Mouse (Mus musculus): ENCODE data around the gene C330021F23Rik. TPM values are rescaled to one million over a fixed set of nuclear protein-coding genes. Genes with fewer than 3 reads are reported as not detected.

Gene C330021F23Rik
- polyA plus RNA-seq, 1 experiment from 2014 or later: 4.0 TPM

DNA sequence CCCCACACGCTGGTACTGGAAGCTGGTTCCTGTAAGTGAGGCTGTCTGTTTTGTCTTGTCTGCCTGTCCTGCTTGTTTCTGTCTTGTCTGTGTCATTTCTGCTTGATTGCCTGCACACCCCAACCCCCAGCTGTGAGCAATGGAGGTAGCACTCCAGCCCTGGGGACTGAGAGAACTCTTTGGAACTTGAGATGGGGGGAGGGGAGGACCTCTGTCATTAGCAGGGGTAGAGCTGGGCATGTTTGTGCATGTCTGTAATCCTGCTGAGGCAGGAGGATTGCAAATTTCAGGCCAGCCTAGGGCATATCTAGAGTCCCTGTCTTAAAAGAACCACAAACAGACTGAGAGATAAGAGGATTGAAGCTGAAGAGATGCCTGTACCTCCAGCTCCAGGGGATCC, 31.4 kb downstream of the C330021F23Rik start:
- DNase-seq (ENCODE audit: low spot score): no peak
- Histone ChIP-seq H3K4me3 (no peak overlapping the region), H3K4me1 (no peaks in the 10 kb centered on the region), H3K36me3 (peaks cover 13% of the 10 kb centered on the region; the same call in 1 of the 2 replicates), H3K9me3 (replicated peaks) (no peaks in the 10 kb centered on the region), H3K27ac (no peak overlapping the region), H3K27me3 (ENCODE audit: low read depth, poor library complexity, severe bottlenecking) (no peaks in the 10 kb centered on the region)
- WGBS: 74% methylated on average over 1 of the region's 1 CpGs

DNA sequence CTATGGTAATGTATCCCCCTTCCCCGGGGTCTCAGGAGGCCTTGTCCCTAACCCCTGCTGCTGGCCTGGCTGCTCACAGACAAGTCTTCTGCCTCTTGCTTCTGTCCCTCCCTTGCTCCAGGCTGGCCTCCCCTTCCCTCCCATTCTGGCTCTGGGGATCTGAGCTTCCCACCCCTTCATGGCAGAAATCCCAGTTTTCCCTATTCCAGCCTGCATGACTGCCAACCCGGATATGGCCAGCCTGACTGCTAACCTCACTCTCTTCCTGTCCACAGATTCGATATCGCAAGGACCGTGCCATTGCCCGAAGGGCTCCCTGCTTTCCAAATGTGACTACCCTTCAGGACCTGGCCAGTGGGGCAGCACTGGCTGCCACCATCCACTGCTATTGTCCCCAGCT, 32.6 kb downstream of the C330021F23Rik start:
- Histone ChIP-seq H3K9me3 (replicated peaks) (no peaks in the 10 kb centered on the region), H3K27me3 (ENCODE audit: low read depth, poor library complexity, severe bottlenecking) (no peaks in the 10 kb centered on the region), H3K27ac (no peak overlapping the region), H3K4me1 (no peaks in the 10 kb centered on the region), H3K4me3 (no peak overlapping the region), H3K36me3 (peaks cover 21% of the 10 kb centered on the region)
- 84% methylated on average over 6 of the region's 6 CpGs for WGBS
- DNase-seq (ENCODE audit: low spot score): no peak

DNA sequence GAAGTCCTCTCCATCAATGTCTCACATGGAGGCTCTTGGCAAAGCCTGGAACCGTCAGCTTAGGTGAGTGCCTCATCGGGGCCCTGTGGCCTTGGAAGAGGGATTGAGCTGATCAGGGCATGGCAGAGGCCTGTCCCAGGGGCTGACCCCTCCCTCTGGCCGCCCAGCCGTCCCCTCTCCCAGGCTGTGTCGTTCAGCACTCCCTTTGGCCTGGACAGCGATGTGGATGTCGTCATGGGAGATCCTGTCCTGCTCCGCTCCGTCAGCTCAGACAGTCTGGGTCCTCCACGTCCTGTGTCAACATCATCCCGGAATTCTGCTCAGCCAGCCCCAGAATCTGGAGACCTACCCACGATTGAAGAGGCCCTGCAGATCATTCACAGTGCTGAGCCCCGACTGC, 35.6 kb downstream of the C330021F23Rik start:
- no peak overlapping the region for H3K27ac ChIP-seq
- no peak for DNase-seq (ENCODE audit: low spot score)
- no peaks in the 10 kb centered on the region for H3K4me1 ChIP-seq
- no peak overlapping the region for H3K4me3 ChIP-seq
- WGBS: 81% methylated on average over 13 of the region's 13 CpGs
- peaks cover 43% of the 10 kb centered on the region for H3K36me3 ChIP-seq
- no peaks in the 10 kb centered on the region for H3K27me3 ChIP-seq (ENCODE audit: low read depth, poor library complexity, severe bottlenecking)
- no peaks in the 10 kb centered on the region for H3K9me3 ChIP-seq (replicated peaks)

DNA sequence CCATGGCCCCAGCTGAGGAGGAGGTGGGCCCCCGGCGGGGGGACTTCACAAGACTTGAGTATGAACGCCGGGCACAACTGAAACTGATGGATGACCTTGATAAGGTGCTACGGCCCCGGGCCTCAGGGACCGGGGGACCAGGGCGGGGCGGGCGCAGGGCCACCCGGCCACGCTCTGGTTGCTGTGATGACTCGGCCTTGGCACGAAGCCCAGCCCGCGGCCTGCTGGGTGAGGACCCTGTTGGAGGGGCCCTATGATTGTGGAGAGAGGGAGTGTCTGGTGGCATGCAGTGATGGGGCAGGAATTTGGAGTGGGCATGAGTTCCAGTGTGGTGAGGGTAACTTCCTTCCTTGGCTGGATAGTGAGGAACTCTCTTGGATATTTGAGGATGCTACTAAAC, 38.8 kb downstream of the C330021F23Rik start:
- 89% methylated on average over 16 of the region's 16 CpGs for WGBS
- H3K4me3 ChIP-seq: no peak overlapping the region
- no peak overlapping the region for H3K27ac ChIP-seq
- DNase-seq (ENCODE audit: low spot score): no peak
- H3K27me3 ChIP-seq (ENCODE audit: low read depth, poor library complexity, severe bottlenecking): no peaks in the 10 kb centered on the region
- H3K4me1 ChIP-seq: no peaks in the 10 kb centered on the region
- peaks cover 71% of the 10 kb centered on the region for H3K36me3 ChIP-seq
- H3K9me3 ChIP-seq (replicated peaks): no peaks in the 10 kb centered on the region

DNA sequence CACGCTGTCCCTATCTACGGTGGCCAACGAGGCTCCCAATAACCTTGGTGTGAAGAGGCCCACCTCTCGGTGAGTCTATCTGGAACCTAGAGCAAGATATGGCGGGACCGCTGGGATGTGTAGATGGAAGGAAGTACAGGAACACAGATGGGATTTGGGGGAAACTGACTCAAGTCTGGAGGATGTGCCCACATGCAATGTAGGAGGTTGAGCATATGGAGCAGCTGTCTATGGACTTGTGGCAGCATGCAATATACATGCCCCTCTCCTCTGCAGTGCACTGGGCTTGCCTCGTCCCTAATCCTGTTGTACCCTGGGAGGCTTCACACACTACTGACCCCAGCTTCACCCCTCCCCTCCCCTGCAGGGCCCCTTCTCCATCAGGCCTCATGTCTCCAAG, 40.0 kb downstream of the C330021F23Rik start:
- 91% methylated on average over 7 of the region's 7 CpGs for WGBS
- Histone ChIP-seq H3K4me1 (no peaks in the 10 kb centered on the region), H3K9me3 (replicated peaks) (no peaks in the 10 kb centered on the region), H3K27ac (no peak overlapping the region), H3K4me3 (no peak overlapping the region), H3K36me3 (peaks cover 83% of the 10 kb centered on the region), H3K27me3 (ENCODE audit: low read depth, poor library complexity, severe bottlenecking) (no peaks in the 10 kb centered on the region)
- DNase-seq (ENCODE audit: low spot score): no peak

DNA sequence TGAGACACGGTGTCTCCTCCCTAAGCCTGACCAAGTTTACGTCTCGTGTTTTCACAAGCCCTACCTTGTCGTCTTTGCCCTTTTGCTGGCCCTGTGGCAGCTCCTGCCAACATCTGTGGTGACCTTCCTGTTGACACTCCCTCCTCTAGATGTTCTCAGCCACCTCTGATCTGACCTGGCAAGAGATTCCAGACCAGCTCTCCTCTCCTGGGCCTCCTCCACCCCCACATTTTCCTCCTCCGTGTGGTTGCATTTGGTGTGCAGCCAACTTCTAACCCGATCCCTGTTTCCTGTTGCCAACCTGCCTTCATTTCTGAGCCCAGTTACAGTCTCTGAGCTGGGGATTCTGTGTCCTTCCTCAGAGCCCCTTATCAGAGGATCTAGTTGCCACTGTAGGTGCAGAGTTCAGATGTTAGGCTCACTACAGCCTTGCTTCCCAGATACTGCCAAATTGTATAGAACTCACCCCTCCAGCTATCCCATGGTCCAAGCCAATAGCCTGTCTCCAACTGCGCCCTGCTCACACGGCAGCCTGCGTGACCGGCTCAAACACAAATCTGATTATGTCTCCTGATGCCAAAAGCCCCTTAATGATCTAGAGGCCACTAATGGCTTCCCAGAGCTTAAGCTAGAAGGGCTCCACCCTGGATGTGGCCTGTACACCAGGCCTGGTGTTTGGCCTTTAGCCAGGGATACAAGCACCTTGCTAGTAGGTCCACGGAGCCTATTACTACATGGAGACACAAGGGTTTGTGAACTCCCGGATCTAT, 41.4 kb downstream of the C330021F23Rik start:
- DNase-seq (ENCODE audit: low spot score): no peak
- Histone ChIP-seq H3K27ac (no peak overlapping the region), H3K27me3 (ENCODE audit: low read depth, poor library complexity, severe bottlenecking) (no peaks in the 10 kb centered on the region), H3K36me3 (peaks cover 91% of the 10 kb centered on the region), H3K4me3 (no peak overlapping the region), H3K9me3 (replicated peaks) (no peaks in the 10 kb centered on the region), H3K4me1 (no peaks in the 10 kb centered on the region)
- 88% methylated on average over 12 of the region's 12 CpGs for WGBS

DNA sequence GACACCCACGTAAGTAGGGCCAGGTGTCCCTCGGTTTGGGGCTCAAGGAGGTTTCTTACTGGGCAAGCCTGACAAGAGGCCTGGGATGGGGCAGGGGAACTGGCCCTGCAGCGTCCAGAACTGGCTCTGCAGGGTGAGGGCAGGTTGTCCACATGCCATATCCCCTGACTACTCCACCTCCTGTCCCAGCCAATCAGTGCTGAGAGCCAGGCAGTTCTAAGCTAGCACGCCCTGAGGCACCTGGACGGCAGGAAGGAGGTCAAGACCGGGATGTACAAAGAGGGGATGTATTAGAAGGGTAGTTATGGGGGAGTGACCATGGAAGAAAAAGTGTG, 42.0 kb downstream of the C330021F23Rik start:
- peaks cover 91% of the 10 kb centered on the region for H3K36me3 ChIP-seq
- no peak overlapping the region for H3K27ac ChIP-seq
- WGBS: 86% methylated on average over 6 of the region's 6 CpGs
- H3K27me3 ChIP-seq (ENCODE audit: low read depth, poor library complexity, severe bottlenecking): no peaks in the 10 kb centered on the region
- no peaks in the 10 kb centered on the region for H3K9me3 ChIP-seq (replicated peaks)
- no peak for DNase-seq (ENCODE audit: low spot score)
- H3K4me3 ChIP-seq: no peak overlapping the region
- no peaks in the 10 kb centered on the region for H3K4me1 ChIP-seq

DNA sequence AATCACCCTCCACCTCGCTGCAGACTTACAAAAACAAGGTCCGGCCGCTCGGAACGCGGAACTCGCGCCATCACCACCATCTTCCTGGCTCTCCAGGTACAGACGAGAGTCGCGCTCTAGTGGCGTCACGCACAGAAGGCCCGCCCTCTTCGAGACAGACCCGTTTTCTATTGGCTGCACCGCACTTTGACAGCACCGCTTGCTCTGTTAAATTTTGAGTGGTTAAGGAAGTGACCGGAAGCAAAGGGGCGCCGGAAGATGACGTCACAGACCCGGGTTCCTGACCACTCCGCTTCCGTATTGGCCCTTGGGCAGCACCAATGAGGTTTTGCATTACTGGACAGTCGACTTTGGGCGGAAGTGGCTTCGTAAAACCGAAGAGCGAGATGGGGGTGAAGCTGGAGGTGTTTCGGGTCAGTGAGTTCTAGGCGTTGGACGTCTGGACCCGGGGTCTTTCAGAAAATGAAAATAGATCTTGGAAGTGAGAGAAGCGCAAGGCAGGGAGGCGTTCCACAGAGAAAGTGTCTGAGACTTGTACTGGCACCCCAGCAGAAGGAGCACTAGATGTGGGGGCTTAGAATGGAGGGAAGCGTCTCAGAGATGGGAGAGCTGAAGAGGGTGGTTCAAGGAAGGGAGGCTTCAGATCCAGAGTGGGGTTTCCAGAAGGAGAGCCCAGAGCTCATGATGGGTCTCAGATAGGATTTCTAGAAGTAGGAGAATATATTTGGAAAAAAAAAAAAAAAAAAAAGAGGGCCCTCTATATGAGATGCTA, 53.6 kb downstream of the C330021F23Rik start, which contains the start of the genes Xab2 and Pet100:
Xab2 (minus strand) TSS at position 118 of the 772 bp plus-strand sequence.
Pet100 (plus strand) TSS at position 350 of the 772 bp plus-strand sequence.
- no peaks in the 10 kb centered on the region for H3K27me3 ChIP-seq (ENCODE audit: low read depth, poor library complexity, severe bottlenecking)
- no peaks in the 10 kb centered on the region for H3K9me3 ChIP-seq (replicated peaks)
- H3K4me1 ChIP-seq: peaks cover 15% of the 10 kb centered on the region
- H3K36me3 ChIP-seq: peaks cover 23% of the 10 kb centered on the region
- WGBS: under 1% methylated on average over 37 of the region's 37 CpGs
- peak within 1 kb of the TSS; percentile 79 for H3K27ac ChIP-seq
- peak; percentile 100 for DNase-seq (ENCODE audit: low spot score)
- H3K4me3 ChIP-seq: peak within 1 kb of the TSS; percentile 81

DNA sequence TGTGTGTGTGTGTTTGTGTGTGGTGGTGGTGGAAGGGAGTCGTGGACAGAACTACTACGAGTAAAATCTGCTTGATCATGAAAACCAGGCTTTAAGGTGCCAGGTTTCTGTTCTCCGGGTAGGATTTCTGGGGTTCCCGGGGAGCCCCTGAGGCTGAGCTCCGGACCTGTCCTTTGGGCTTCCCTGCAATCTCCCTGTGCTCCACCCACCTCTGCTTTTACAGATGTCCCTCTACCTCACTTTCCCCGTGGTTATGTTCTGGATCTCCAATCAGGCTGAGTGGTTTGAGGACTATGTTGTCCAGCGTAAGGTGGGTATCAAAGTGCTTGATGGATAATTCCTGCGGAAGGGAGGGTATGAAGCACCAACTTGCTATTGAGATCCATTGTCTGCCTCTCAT, 54.3 kb downstream of the C330021F23Rik start:
- 62% methylated on average over 8 of the region's 8 CpGs for WGBS

DNA sequence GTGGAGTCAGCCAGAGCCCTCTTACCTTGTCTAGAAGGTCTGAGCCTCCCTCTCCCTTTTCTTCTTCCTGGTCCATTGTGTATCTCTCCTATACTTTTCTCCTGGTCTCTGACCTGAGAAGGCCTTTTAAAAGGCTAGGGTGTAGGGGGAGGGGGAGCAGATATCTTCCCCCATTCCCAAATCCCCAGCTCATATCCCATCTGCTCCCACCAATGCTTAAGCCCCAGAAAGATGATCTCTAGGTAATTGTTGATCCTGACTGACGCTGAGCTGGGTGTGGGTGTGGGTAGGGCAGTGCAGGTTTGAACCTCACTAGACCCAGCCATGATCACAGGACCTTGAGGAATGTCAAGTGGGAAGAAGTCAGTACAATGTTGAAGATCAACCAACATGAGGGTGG, 57.7 kb downstream of the C330021F23Rik start, which contains the start of gene Pcp2:
Pcp2 (minus strand) TSS at position 101 of the 400 bp plus-strand sequence.
- no peak within 1 kb of the TSS for H3K4me3 ChIP-seq
- H3K9me3 ChIP-seq (replicated peaks): no peaks in the 10 kb centered on the region
- no peaks in the 10 kb centered on the region for H3K36me3 ChIP-seq
- peaks cover 19% of the 10 kb centered on the region for H3K27me3 ChIP-seq (ENCODE audit: low read depth, poor library complexity, severe bottlenecking)
- peaks cover 6% of the 10 kb centered on the region for H3K4me1 ChIP-seq
- no peak for DNase-seq (ENCODE audit: low spot score)
- H3K27ac ChIP-seq: no peak within 1 kb of the TSS
- 72% methylated on average over 1 of the region's 1 CpGs for WGBS

More for the DNA sequence above, 54.3 kb downstream of the C330021F23Rik start:
- Histone ChIP-seq H3K4me1 (peaks cover 15% of the 10 kb centered on the region), H3K27ac (0 out of 2 replicates have a peak overlapping the region, but pooled peaks have one; percentile 19), H3K27me3 (ENCODE audit: low read depth, poor library complexity, severe bottlenecking) (no peaks in the 10 kb centered on the region), H3K9me3 (replicated peaks) (no peaks in the 10 kb centered on the region), H3K4me3 (peak overlapping the region; percentile 81), H3K36me3 (peaks cover 18% of the 10 kb centered on the region)
- no peak for DNase-seq (ENCODE audit: low spot score)

DNA sequence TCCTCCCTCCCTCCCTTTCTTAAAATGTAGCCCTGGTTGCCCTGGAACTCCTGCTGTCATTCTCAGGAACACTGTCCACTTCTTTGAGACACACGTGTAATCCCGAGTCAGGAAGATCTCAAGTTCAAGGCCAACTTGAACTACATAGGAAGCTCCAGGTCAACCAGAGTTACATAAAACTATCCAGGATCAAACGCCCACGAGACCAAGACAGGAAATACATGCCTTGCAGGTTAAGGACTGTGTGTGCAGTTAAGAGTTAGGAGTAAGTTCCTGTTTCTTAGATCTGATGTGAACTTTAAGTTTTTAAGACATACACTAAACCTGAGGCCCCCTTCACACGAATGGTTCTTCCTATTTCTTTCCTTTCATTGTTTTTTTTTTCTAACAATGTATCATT, 59.2 kb downstream of the C330021F23Rik start:
- no peak for DNase-seq (ENCODE audit: low spot score)
- WGBS: 74% methylated on average over 5 of the region's 5 CpGs
- Histone ChIP-seq H3K4me1 (peaks cover 15% of the 10 kb centered on the region), H3K36me3 (no peaks in the 10 kb centered on the region), H3K9me3 (replicated peaks) (no peaks in the 10 kb centered on the region), H3K4me3 (no peak overlapping the region), H3K27me3 (ENCODE audit: low read depth, poor library complexity, severe bottlenecking) (peaks cover 26% of the 10 kb centered on the region), H3K27ac (no peak overlapping the region)

DNA sequence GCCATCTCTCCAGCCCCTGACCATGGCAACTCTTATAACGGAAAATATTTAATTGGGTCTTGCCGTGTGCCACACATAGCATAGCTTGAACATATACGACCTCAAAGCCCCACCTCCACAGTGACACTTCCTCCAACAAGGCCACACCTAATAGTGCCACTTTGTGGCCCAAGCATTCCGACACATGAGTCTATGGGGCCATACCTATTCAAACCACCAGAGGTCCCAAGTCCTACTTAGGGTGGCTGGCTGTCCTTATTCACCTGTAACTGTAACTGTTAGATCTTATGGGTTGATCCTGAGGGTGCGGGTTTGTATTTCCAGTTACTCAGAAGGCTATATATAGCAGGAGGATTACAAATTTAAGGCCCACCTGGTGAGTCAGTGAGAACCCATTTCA, 60.2 kb downstream of the C330021F23Rik start:
- Histone ChIP-seq H3K4me1 (peaks cover 12% of the 10 kb centered on the region; the same call in 1 of the 2 replicates), H3K27me3 (ENCODE audit: low read depth, poor library complexity, severe bottlenecking) (peaks cover 26% of the 10 kb centered on the region), H3K36me3 (no peaks in the 10 kb centered on the region), H3K27ac (no peak overlapping the region), H3K9me3 (replicated peaks) (no peaks in the 10 kb centered on the region), H3K4me3 (no peak overlapping the region)
- WGBS: 33% methylated on average over 5 of the region's 5 CpGs
- DNase-seq (ENCODE audit: low spot score): no peak

Data from limb, embryonic 10.5 days (tissue).